Mouse (Mus musculus) colon, adult 2 months (tissue): Measurements from ENCODE around the gene Rcn2. TPM values are rescaled to one million over a fixed set of nuclear protein-coding genes. Genes with fewer than 3 reads are reported as not detected.

Experiments used
- polyA plus RNA-seq: library from polyadenylated mRNA; depleted of rRNA; stranded (reverse); fragments of >200 nt; gene quantifications from 2 replicates; pipeline ENCODE4 v1.2.3, GENCODE M21; 2012; rRNA removed

Gene Rcn2
- 67.9 and 72.7 TPM in 2 replicates for polyA plus RNA-seq

GRCm38 (mm10) chr9:56041372-56042180 is at the start of gene Rcn2:
Rcn2 (plus strand) TSS chr9:56041845.

GRCm38 (mm10) chr9:56010450-56010849 is 31.2 kb upstream of the Rcn2 start, which contains the start of gene 4930563M21Rik:
4930563M21Rik (minus strand) TSS chr9:56010550.

GRCm38 (mm10) chr9:56089778-56090520 is 48.3 kb downstream of the Rcn2 start, which contains the start of gene Pstpip1:
Pstpip1 (plus strand) TSS chr9:56089962.

Other genes starting within 250 kb of the Rcn2 start
- gene Scaper, start 103.7 kb upstream of the Rcn2 start, polyA plus RNA-seq = 3.1 and 4.0 TPM in 2 replicates
- gene 4930563M21Rik, start 31.3 kb upstream of the Rcn2 start, polyA plus RNA-seq = not detected in 2 replicates
- 4.4 and 4.6 TPM in 2 replicates for gene Pstpip1, start 48.1 kb downstream of the Rcn2 start, polyA plus RNA-seq
- gene Tspan3, start 123.6 kb downstream of the Rcn2 start, polyA plus RNA-seq = 510 and 643 TPM in 2 replicates